Mouse (Mus musculus) thymus, adult 2 months (tissue): ENCODE data around the gene D7Ertd443e.

Experiments used
- CTCF ChIP-seq: fragments of 200-500 bp; IDR thresholded peaks from 2 replicates; pipeline ENCODE4 v1.5.1; 2012; ENCODE audit warnings: mild to moderate bottlenecking, control low read depth, low read length, moderate library complexity, borderline replicate concordance; ENCODE audit not compliant: control insufficient read depth, poor library complexity, insufficient read depth; ENCODE audit errors: extremely low read depth
- POLR2A ChIP-seq: fragments of 200-500 bp; IDR thresholded peaks from 2 replicates; pipeline ENCODE4 v1.6.1; 2012; ENCODE audit warnings: mild to moderate bottlenecking, low read length, control low read depth, moderate library complexity; ENCODE audit not compliant: control insufficient read depth, poor library complexity, insufficient read depth; ENCODE audit errors: extremely low read depth

- no peak for TF ChIP-seq POLR2A
- no peak for TF ChIP-seq CTCF
Measured at GRCm38 (mm10) chr7:134241212-134241611, 144.2 kb downstream of the D7Ertd443e start.
